ENCODE assay signal across 10 mouse cellular contexts in genomic region chr19:48207731-48208370, GRCm38 (mm10). TPM values are rescaled to one million over a fixed set of nuclear protein-coding genes. Genes with fewer than 3 reads are reported as not detected.
A peak's percentile ranks its signal among the peaks of the same experiment; 100 is the strongest.
DNase-seq lines count a peak whose midpoint lies in the region; ATAC-seq and TF ChIP-seq lines count a peak whose summit lies in the region.
"Had no signal": no experiment of that assay in that cellular context is flagged by ENCODE, and none has a peak within 500 bp of the region (broad histone marks: within the 10 kb centered on the region; RNA-seq: fewer than 3 reads in every experiment).

No protein-coding gene starts in this region.

- intact Hi-C loops in heart, adult 2 months (cut with DNase I): no loop called here

- no peak for TF ChIP-seq EP300 in heart, adult 2 months (IDR thresholded peaks at IDR 0.05; ENCODE audit: insufficient read depth, low read depth, low read length)

- no peaks in the 10 kb centered on the region for H3K36me3 ChIP-seq in hindbrain, embryonic 14.5 days (replicated peaks; ENCODE audit: control insufficient read depth, insufficient read depth)
- H3K36me3 ChIP-seq in midbrain, embryonic 14.5 days (ENCODE audit: control insufficient read depth, insufficient read depth, low read length): no peaks in the 10 kb centered on the region; the same call in 1 of the 2 replicates
- H3K36me3 ChIP-seq in heart, adult 2 months (ENCODE audit: control insufficient read depth, insufficient read depth, low read length): no peaks in the 10 kb centered on the region

- TF ChIP-seq CTCF in heart, adult 2 months (IDR thresholded peaks at IDR 0.05): no peak

- DNase-seq in frontal cortex, postnatal 36 days (ENCODE audit: low spot score in 2 of 2): peak; percentile 13 to 36
- no peak for DNase-seq in frontal cortex, postnatal 14 days (ENCODE audit: low spot score in 2 of 2)
- DNase-seq in embryo, embryonic 10 days (ENCODE audit: low spot score): peak; percentile 62
- DNase-seq in hindbrain, embryonic 14.5 days (ENCODE audit: low spot score): no peak
- peak; percentile 44 for DNase-seq in midbrain, embryonic 14.5 days
- DNase-seq in ovary, postnatal 10 days (ENCODE audit: low spot score): no peak
- DNase-seq in adrenal gland, postnatal 36 days: no peak
- no peak for DNase-seq in heart, adult 2 months

- no peak for TF ChIP-seq POLR2A in heart, adult 2 months (IDR thresholded peaks at IDR 0.05; ENCODE audit: insufficient read depth, low read depth, low read length)

- WGBS in hindbrain, embryonic 14.5 days: 3% methylated on average over 10 of the region's 10 CpGs
- WGBS in midbrain, embryonic 14.5 days: 4% methylated on average over 10 of the region's 10 CpGs
- 13% methylated on average over 10 of the region's 10 CpGs for whole genome bisulfite sequencing in heart, adult 2 months

- peaks cover 12% of the 10 kb centered on the region; the same call in 1 of the 2 replicates for H3K9me3 ChIP-seq in hindbrain, embryonic 14.5 days (ENCODE audit: control insufficient read depth, low read length)
- peaks cover 6% of the 10 kb centered on the region; the same call in 1 of the 2 replicates for H3K9me3 ChIP-seq in midbrain, embryonic 14.5 days (ENCODE audit: control insufficient read depth, low read length)

- ATAC-seq in hindbrain, embryonic 14.5 days (ENCODE audit: low FRiP score): no peak
- no peak for ATAC-seq in midbrain, embryonic 14.5 days (ENCODE audit: low FRiP score, low TSS enrichment)

- peak overlapping the region; percentile 80 for H3K9ac ChIP-seq in hindbrain, embryonic 14.5 days
- peak overlapping the region; percentile 79 for H3K9ac ChIP-seq in midbrain, embryonic 14.5 days (replicated peaks; ENCODE audit: low read length)
- H3K9ac ChIP-seq in heart, adult 2 months (ENCODE audit: low read depth, low read length): no peak overlapping the region

- H3K4me2 ChIP-seq in hindbrain, embryonic 14.5 days (replicated peaks): peak overlapping the region; percentile 90
- H3K4me2 ChIP-seq in midbrain, embryonic 14.5 days (ENCODE audit: low read length): peak overlapping the region; percentile 96

- H3K4me3 ChIP-seq in hindbrain, embryonic 14.5 days (replicated peaks; ENCODE audit: low read length): peak overlapping the region; percentile 59
- peak overlapping the region; percentile 64 for H3K4me3 ChIP-seq in midbrain, embryonic 14.5 days (replicated peaks; ENCODE audit: low read depth, low read length)
- H3K4me3 ChIP-seq in heart, adult 2 months: no peak overlapping the region

- H3K79me2 ChIP-seq in heart, adult 2 months (replicated peaks; ENCODE audit: control insufficient read depth, insufficient read depth, low read length): no peaks in the 10 kb centered on the region

- peaks cover 24% of the 10 kb centered on the region for H3K4me1 ChIP-seq in hindbrain, embryonic 14.5 days (replicated peaks; ENCODE audit: control insufficient read depth, insufficient read depth, low read length)
- H3K4me1 ChIP-seq in midbrain, embryonic 14.5 days (ENCODE audit: control insufficient read depth, insufficient read depth, low read length): peaks cover 9% of the 10 kb centered on the region
- H3K4me1 ChIP-seq in heart, adult 2 months (ENCODE audit: control insufficient read depth, insufficient read depth, low read length): no peaks in the 10 kb centered on the region

- H3K27me3 ChIP-seq in hindbrain, embryonic 14.5 days (ENCODE audit: control insufficient read depth, insufficient read depth, low read length): peaks cover 6% of the 10 kb centered on the region; the same call in 1 of the 2 replicates
- H3K27me3 ChIP-seq in midbrain, embryonic 14.5 days (ENCODE audit: control insufficient read depth, insufficient read depth, low read length): peaks cover 3% of the 10 kb centered on the region
- peaks cover 21% of the 10 kb centered on the region for H3K27me3 ChIP-seq in heart, adult 2 months (ENCODE audit: control insufficient read depth, insufficient read depth, low read length)

- H3K27ac ChIP-seq in hindbrain, embryonic 14.5 days: no peak overlapping the region
- H3K27ac ChIP-seq in midbrain, embryonic 14.5 days (replicated peaks; ENCODE audit: low read depth, low read length): peak overlapping the region; percentile 37; the same call in 1 of the 2 replicates
- no peak overlapping the region for H3K27ac ChIP-seq in heart, adult 2 months

RNA-seq across cellular contexts. Expression of gene Sorcs3, which starts 2.0 kb away (rescaled TPM):
- polyA plus RNA-seq in hindbrain, embryonic 14.5 days (2014; fragmentation: Nextera tagmentation; extraction: Ambion mirVana): 16.9 and 20.2 TPM in 2 replicates
- polyA plus RNA-seq in midbrain, embryonic 14.5 days (2014; fragmentation: Nextera tagmentation; extraction: Ambion mirVana): 13.6 and 15.2 TPM in 2 replicates
- total RNA-seq in adrenal gland, postnatal 36 days (2021): not detected
- not detected for total RNA-seq in heart, adult 2 months (2021)
- 0.09 TPM in 1 of 2 replicates, not detected in the other for polyA plus RNA-seq in heart, adult 2 months (2012; rRNA removed)
- total RNA-seq: adrenal gland, adult 18-20 months; monocyte, adult 5-6 weeks had no signal

Comparison
In these comparisons a context has a peak if more than half of its experiments do, and no peak if none do; other contexts are left out.
1. DNase-seq: peak in frontal cortex, postnatal 36 days (2 of 2), embryo, embryonic 10 days (single experiment) and midbrain, embryonic 14.5 days (single experiment); none in frontal cortex, postnatal 14 days (0 of 2), hindbrain, embryonic 14.5 days (single experiment), ovary, postnatal 10 days (single experiment), adrenal gland, postnatal 36 days (0 of 2) and heart, adult 2 months (0 of 2).
2. RNA of gene Sorcs3, which starts 2.0 kb away (polyA plus RNA-seq): 16.9 to 20.2 TPM in hindbrain, embryonic 14.5 days and 13.6 to 15.2 TPM in midbrain, embryonic 14.5 days; 0.09 TPM in heart, adult 2 months; every median in the first group is over 10 times any median in the second.